Mouse (Mus musculus) T-helper 17 cell (primary cell): Measurements from ENCODE around the gene Actg2.
"Not testable (repeated sequence)": the region's sequence is repeated elsewhere in the genome, so short reads cannot be mapped to it uniquely, and the experiment has no call there.

Experiments
- in situ Hi-C, 2 experiments: fragments of 300-600 bp; cut with MboI, MseI; formaldehyde crosslinking; loops; 1 replicate in 1 of 2; 2 replicates in 1 of 2; pipeline ENCODE4 v1.15.1; 2025; ENCODE audit warnings: high pct_unique_total_duplicates in 2 of 2

Actg2 gene

GRCm38 (mm10) chr6:83536028-83536794 lies at the start of gene Actg2:
Gene Actg2 (minus strand): TSS chr6:83536265.
- in situ Hi-C loops, result no loop called here

GRCm38 (mm10) chr6:83585328-83585727 lies 49.3 kb upstream of the Actg2 start:
- in situ Hi-C loops, result not testable (repeated sequence)

- in situ Hi-C loops, result loop anchor here (5.0 kb wide), 1 partner anchor 89 kb away; no protein-coding TSS in a partner anchor
Observed at GRCm38 (mm10) chr6:83583591-83583990, 47.5 kb upstream of the Actg2 start.

GRCm38 (mm10) chr6:83582938-83583270 lies 46.8 kb upstream of the Actg2 start:
- in situ Hi-C loops, result loop anchor here (5.0 kb wide), 1 partner anchor 89 kb away; no protein-coding TSS in a partner anchor

- in situ Hi-C loops, result loop anchor here (5.0 kb wide), 1 partner anchor 90 kb away; no protein-coding TSS in a partner anchor
Observed at GRCm38 (mm10) chr6:83582135-83582937, 46.3 kb upstream of the Actg2 start.

- in situ Hi-C loops, result no loop called here
Observed at GRCm38 (mm10) chr6:83577534-83577933, 41.5 kb upstream of the Actg2 start.

- in situ Hi-C loops, result no loop called here
Observed at GRCm38 (mm10) chr6:83575609-83576008, 39.5 kb upstream of the Actg2 start.

GRCm38 (mm10) chr6:83572671-83573070 lies 36.6 kb upstream of the Actg2 start, which contains the start of gene Stambp:
Gene Stambp (minus strand): TSS chr6:83572729.
- in situ Hi-C loops, result loop anchor here in 1 of 2 experiments (5.0 kb wide), 1 partner anchor 615 kb away; no protein-coding TSS in a partner anchor

- in situ Hi-C loops, result loop anchor here in 1 of 2 experiments (5.0 kb wide), 1 partner anchor 615 kb away; no protein-coding TSS in a partner anchor
Observed at GRCm38 (mm10) chr6:83571840-83572667, 36.0 kb upstream of the Actg2 start.

GRCm38 (mm10) chr6:83568901-83569862 lies 33.1 kb upstream of the Actg2 start:
- in situ Hi-C loops, result loop anchor here (5.0 kb wide), 3 partner anchors 37 to 217 kb away; no protein-coding TSS in a partner anchor

GRCm38 (mm10) chr6:83555972-83556371 lies 19.9 kb upstream of the Actg2 start:
- in situ Hi-C loops, result no loop called here

- in situ Hi-C loops, result no loop called here
Observed at GRCm38 (mm10) chr6:83548346-83548745, 12.3 kb upstream of the Actg2 start.

GRCm38 (mm10) chr6:83545778-83546177 lies 9.7 kb upstream of the Actg2 start:
- in situ Hi-C loops, result no loop called here

GRCm38 (mm10) chr6:83541756-83542456 lies 5.8 kb upstream of the Actg2 start:
- in situ Hi-C loops, result no loop called here

- in situ Hi-C loops, result no loop called here
Observed at GRCm38 (mm10) chr6:83540017-83540416, 4.0 kb upstream of the Actg2 start.

- in situ Hi-C loops, result no loop called here
Observed at GRCm38 (mm10) chr6:83536795-83537059, 662 bp upstream of the Actg2 start.

GRCm38 (mm10) chr6:83532608-83533007 lies 3.5 kb downstream of the Actg2 start:
- in situ Hi-C loops, result loop anchor here in 1 of 2 experiments (5.0 kb wide), 1 partner anchor 35 kb away; no protein-coding TSS in a partner anchor

GRCm38 (mm10) chr6:83523194-83523593 lies 12.9 kb downstream of the Actg2 start:
- in situ Hi-C loops, result loop anchor here in 1 of 2 experiments (5.0 kb wide), 1 partner anchor 89 kb away; no protein-coding TSS in a partner anchor

GRCm38 (mm10) chr6:83521784-83522183 lies 14.3 kb downstream of the Actg2 start:
- in situ Hi-C loops, result loop anchor here in 1 of 2 experiments (5.0 kb wide), 1 partner anchor 91 kb away; no protein-coding TSS in a partner anchor
